Mouse (Mus musculus) splenic B cell, adult 2 months (primary cell): Measurements from ENCODE around the gene Abat.
A peak's percentile ranks its signal among the peaks of the same experiment; 100 is the strongest.

Experiments used
- DNase-seq: peaks from one replicate; pipeline ENCODE4 v3.0.0-alpha.2; 2011; ENCODE audit warnings: low read depth, low spot score
- H3K27me3 ChIP-seq: 2 replicates; pipeline ENCODE4 v1.6.1; 2012; ENCODE audit warnings: mild to moderate bottlenecking, low read length, moderate library complexity, mixed read lengths; ENCODE audit not compliant: control insufficient read depth, poor library complexity, insufficient read depth, severe bottlenecking
- H3K36me3 ChIP-seq: 2 replicates; pipeline ENCODE4 v1.6.1; 2012; ENCODE audit warnings: mild to moderate bottlenecking, low read length, moderate library complexity, mixed read lengths; ENCODE audit not compliant: control insufficient read depth, poor library complexity, insufficient read depth, severe bottlenecking

Gene Abat

DNA sequence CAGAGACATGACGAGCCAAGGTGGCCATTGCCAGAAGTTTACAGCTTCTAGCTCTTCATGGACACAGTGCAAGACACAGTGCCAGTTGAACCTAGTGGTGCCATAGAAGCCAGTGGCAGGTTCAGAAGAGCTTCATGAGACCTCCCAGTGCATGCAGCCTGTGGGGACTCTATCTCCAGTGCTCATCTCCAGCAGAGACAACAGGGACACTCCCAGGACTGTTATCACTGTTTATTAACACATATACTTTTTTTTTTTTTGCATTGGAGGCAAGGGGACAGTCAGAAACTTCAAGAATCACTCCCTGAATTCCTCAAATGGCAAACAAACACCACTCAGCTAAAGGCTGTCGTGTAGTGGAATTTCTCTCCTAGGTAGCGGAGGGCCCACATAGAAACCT is 100.2 kb downstream of the Abat start:
- H3K27me3 ChIP-seq: no peaks in the 10 kb centered on the region
- DNase-seq: no peak
- H3K36me3 ChIP-seq: no peaks in the 10 kb centered on the region

DNA sequence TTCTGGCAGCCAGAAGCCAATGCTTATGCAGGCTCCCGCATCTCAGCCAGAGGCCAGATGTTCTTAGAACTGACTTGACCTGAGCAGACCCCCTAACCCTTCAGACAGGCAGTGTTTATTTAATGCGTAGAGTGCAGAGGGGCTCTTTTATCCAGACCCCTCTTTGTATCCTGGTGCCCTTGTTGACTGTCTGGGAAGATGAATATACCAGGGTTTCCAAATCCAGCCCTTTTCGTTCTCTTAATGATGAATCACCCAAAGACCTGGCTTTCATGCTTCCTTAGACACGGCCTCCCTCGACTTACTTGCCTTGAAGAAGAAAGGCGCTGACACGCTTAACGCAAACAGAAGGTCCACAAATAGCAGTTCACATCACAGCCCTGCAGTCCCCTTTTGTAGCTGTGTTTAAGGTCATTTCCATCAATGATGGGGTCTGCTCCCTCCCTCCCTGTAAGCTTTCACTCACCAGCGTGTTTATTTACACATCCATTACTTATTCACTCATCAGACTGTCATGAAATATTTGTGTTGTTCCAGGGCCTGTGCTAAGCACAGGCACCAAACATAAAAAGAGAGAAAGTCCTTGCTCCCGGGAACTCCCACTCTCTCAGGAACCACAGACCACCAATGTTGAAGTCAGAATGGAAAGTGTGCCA is 106.6 kb downstream of the Abat start:
- Histone ChIP-seq H3K27me3 (no peaks in the 10 kb centered on the region), H3K36me3 (no peaks in the 10 kb centered on the region)
- DNase-seq: no peak

DNA sequence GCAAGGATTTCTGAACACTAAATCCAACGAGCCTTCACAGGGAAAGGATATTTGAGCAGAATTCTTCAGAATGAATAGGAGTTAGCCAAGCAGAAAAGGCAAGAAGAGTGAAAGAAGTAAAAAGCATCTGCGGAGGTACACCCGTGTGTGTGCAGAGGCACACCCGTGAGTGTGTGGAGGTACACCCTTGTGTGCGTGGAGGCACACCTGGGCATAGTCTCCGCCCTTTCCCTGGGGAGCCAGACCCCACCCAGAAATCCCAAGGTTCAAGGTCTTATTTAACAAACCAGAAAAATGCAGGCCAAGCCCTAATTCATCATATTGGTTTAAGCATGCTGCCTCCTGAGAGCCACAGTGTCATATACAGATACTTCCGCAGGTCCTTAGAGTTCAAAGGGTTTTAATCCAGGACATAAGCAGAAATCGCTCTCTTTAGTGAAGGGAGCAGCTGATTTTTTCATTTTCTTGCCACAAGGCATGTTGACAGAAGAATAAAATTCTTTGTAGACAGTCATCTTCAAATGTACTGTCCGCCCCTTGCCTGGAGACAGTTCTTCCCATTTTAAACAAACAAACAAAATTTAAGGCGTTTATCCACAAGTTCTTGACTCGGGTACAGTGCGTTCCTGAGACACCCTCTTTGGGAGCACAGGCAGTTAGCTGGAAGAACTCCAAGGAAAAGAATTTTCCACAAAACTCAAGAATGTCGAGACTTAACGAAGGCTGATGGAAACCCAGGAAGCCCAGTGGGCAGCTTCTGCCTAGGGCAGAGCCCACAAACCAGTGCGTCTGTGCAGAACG is 107.3 kb downstream of the Abat start:
- no peaks in the 10 kb centered on the region for H3K27me3 ChIP-seq
- DNase-seq: no peak

DNA sequence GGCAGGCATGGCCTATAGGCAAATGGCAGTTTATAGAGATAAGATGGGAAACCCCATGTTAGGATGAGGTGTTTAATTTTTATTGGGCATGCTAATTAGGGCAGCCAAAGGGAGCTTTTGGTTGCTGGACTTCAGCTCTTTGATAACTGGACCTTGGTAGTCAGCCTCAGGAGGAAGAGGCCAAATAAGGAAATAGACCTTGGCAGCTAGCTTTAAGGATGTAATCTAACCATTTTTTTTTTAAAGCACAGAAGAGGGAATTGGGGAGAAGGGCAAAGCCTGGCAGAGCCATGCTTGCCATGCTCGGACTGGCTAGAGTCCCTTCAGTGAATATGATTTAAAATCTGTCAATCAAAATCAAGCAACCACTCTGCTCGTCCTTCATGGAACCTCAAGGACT is 117.2 kb downstream of the Abat start:
- no peak for DNase-seq
- Histone ChIP-seq H3K27me3 (no peaks in the 10 kb centered on the region), H3K36me3 (peaks cover 2% of the 10 kb centered on the region; the same call in 1 of the 2 replicates)

More for the DNA sequence above, 107.3 kb downstream of the Abat start:
- H3K36me3 ChIP-seq: no peaks in the 10 kb centered on the region

DNA sequence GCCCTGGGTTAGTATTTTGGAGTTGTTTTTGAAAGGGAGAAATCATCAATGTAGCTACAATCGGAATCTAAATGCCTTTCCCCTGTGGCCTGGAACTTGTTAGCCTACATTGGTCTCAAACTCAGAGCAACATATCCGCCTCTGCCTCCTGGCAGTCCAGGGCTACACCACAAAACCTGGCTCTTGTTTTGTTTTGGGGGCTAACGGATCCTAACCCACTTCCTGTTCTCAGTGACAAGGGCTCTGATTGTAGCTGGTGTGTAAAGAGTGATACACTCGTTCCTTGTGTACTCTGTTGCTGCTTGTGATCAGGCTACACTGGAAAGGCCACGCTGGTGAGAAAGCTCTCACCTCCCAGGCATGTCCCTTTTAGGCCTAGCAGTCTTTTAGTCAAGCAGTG is 118.2 kb downstream of the Abat start:
- peaks cover 2% of the 10 kb centered on the region; the same call in 1 of the 2 replicates for H3K36me3 ChIP-seq
- DNase-seq: no peak
- no peaks in the 10 kb centered on the region for H3K27me3 ChIP-seq

DNA sequence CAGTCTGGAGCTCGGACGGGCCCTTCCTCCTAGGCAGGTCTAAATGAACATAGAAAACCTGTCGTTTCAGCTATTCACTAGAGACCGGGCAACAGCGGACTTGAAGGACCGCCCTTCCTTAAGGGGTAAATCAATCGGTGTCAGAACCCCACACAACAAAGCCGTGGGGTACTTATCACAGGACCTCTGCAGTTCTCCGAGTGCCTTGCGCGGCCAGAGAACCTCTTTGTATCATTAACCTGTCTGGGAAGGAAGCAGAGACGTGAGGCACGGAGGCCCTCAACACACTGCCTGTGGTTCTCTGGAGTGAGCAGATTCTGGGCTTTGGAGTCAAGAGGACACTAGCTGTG is 123.6 kb downstream of the Abat start:
- DNase-seq: no peak
- Histone ChIP-seq H3K36me3 (0 out of 2 replicates have a peak, but pooled peaks cover 2% of the 10 kb centered on the region), H3K27me3 (no peaks in the 10 kb centered on the region)

DNA sequence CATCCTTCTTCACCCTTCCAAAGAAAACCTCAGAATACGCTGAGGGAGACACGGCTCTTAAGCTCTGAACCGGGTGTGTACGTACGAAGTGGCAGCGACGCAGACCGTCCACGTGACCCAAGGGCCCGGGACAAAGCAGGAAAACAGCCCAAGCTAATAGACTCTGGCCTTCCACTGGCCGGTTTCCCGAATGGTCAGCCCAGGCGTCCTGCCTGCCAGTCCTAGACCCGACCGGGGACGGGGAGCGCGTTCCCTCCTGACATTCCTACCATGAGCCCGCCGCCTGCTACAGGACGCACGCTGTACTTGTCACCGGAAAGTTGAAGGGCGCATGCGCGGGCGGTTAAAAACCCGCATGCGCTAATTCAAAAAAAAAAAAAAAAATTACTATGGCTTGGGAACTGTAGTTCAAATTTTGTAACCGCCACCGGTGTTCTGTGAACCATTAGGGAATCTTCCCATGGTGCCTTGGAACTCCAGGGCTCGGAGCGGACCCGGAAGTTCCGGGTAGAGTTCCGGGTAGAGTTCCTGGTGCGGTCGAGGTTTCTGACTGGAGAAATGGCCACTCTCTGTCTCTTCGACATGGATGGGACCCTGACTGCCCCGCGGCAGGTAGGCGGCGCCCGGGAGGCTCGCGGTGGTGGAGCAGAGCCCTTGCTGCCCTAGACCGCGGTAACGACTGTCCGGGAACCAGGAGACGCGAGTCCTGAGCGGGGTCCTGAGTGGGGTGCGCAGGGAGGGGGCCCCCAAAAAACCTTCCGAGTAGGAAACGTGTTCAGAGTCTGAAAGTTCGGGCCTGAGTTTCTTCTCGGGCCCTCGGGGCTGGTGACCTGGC is 124.2 kb downstream of the Abat start, which contains the start of the genes Pmm2 and Tmem186:
Pmm2 (plus strand) TSS at position 458 of the 835 bp plus-strand sequence.
Tmem186 (minus strand) TSS at position 496 of the 835 bp plus-strand sequence.
- no peaks in the 10 kb centered on the region for H3K27me3 ChIP-seq
- H3K36me3 ChIP-seq: no peaks in the 10 kb centered on the region
- peak; percentile 86 for DNase-seq

DNA sequence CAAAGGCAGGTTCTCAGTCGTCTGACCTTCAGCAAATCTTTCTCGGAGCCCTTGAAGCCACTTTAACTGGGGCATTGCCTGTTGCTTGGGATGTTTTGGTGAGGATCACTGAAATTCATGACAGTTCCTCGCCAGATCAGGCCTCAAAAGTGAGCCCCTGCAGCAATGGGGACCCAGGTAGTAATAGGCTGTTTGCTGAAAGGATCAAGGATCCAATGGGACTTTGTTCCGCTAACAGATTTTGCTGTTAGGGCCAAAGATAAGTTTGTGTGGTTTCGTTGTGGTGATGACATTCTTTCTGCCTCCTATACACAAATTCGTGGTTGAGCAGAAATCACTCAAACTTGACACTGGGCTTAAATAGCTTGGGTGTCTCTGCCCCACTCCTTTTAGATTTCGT is 124.9 kb downstream of the Abat start:
- DNase-seq: peak; percentile 4
- Histone ChIP-seq H3K27me3 (no peaks in the 10 kb centered on the region), H3K36me3 (no peaks in the 10 kb centered on the region)

DNA sequence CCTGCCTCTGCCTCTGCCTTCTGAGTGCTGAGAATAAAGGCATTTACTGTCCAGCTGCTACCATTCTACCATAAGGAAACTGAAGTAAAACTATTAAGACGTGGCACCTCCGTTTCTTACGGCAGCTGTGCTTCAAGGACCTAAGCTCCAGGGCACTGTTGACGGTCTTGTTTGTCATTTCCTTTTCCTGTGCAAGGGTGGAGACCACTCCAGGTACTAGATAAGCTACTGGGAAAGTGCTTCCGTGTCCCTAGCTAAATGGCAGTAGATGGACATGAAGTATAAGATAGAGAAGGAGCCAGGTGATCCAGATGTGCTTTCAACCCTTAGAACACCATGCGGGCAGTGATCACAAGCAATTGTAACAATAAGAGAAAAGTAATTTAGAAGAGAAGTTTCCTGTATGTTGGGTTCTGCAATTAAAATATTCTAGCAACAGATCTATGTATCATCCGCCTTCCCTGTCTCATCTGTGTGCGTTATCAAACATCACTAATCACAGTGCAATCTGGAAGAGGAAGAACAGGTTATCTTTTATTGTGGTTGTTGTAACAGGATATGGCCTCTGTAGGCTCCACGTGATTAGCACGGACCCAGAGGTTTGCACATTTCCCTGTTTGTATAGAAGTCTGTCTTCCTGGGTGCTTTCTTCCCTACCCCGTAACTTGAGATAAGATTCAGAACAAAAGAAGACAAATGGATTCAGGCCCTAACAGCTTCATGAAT is 126.4 kb downstream of the Abat start:
- Histone ChIP-seq H3K27me3 (no peaks in the 10 kb centered on the region), H3K36me3 (no peaks in the 10 kb centered on the region; the same call in 1 of the 2 replicates)
- DNase-seq: no peak

DNA sequence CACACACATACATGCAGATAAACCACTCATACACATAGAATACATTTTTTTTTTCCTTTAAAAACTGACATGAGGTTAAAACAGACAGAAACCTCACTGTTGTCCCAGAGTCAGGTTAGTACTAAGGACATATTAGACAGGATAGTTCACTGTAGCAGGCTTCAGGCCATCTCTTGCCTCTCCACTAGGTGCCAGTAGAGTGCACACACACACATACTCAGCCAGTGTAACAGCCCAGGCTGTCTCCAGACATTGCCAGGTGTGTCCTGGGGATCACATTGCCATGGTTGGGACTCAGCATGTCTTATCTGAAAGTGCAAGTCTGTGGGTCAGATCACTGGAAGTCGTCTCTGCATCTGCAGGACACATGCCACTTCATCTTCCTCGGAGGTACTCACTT is 130.6 kb downstream of the Abat start:
- peaks cover 7% of the 10 kb centered on the region for H3K36me3 ChIP-seq
- DNase-seq: peak; percentile 72
- H3K27me3 ChIP-seq: no peaks in the 10 kb centered on the region

DNA sequence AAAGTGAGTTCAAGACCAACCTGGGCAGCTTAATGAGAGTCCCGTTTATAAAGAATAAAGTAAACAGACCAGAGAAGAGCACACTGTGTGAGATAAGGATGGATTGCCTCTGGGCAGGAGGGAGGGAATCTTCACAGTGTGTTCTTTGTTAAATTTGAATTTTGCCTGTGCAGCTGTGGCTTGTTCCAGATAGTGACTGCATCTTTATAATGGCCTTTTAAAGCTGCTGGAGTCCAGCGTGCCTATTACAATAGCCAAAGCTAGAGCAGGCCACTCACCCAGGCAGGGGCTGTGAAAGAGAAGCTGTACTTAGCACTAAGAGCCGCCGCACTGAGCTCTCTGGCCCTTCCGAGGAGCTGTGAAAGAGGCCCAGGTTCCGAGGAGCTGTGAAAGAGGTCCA is 132.3 kb downstream of the Abat start:
- H3K36me3 ChIP-seq: peaks cover 12% of the 10 kb centered on the region
- no peak for DNase-seq
- no peaks in the 10 kb centered on the region for H3K27me3 ChIP-seq

DNA sequence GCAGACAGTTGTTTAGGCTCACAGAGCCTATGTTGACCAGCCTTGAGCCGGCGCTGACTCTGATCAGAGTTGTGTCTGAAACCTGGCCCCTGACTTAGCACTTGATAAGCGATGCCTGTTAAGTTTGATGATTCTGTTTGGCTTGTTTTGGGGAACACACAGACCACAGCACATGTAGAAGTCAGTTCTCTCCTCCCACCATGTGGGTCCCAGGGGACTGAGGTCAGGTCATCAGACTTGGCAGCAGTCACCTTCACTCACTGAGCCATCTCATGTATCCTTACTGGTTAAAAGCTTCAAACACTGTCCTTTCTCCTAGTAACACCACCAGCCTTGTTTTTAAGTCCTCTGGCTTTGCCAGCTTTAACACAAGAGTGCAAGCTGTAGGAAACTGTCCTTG is 136.8 kb downstream of the Abat start:
- H3K36me3 ChIP-seq: peaks cover 12% of the 10 kb centered on the region
- DNase-seq: peak; percentile 46
- no peaks in the 10 kb centered on the region for H3K27me3 ChIP-seq

DNA sequence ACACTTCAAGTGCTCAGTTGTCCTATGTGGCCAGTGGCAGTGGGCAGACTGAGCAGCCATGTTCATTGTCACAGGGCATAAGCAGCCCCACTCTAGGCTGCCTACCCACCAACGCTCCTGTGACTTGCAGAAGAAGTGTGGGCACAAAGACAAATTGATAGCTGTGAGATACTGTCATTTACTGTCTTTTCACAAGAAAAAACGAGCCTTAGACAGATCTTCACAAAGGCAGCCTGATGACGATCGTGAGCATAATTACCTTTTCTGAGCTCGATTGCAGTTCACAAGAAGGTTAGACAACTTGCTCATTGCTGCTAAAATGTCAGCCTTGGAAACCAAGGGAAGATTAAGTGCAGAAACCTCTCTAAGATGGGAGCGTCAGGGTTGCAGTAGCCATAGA is 141.9 kb downstream of the Abat start:
- Histone ChIP-seq H3K27me3 (no peaks in the 10 kb centered on the region), H3K36me3 (peaks cover 10% of the 10 kb centered on the region)
- DNase-seq: no peak

DNA sequence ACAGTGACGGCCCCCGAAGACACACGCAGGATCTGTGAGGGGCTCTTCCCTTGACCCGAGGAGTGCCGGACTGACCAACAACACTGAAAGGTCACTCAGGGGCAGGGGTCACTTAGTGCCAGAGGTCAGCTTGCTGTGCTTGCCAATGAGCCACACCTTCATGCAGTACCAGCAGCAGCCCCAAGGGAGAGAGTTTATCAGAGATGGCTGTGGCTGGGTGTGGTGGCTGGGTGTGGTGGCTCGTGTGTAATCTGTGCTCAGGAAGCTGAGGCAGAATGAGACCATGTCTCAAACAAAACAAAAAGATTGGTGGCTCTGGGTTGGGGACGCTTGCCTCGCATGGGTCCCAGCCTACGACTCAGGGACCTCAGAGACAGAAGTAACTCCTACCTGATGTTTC is 142.4 kb downstream of the Abat start:
- H3K36me3 ChIP-seq: peaks cover 8% of the 10 kb centered on the region
- no peak for DNase-seq
- no peaks in the 10 kb centered on the region for H3K27me3 ChIP-seq
